Mouse (Mus musculus): ENCODE data around the gene Surf2. TPM values are rescaled to one million over a fixed set of nuclear protein-coding genes. Genes with fewer than 3 reads are reported as not detected.
A peak's percentile ranks its signal among the peaks of the same experiment; 100 is the strongest.

The Surf2 gene
- polyA plus RNA-seq, 1 experiment from 2014 or later: 48.7 TPM

- 93% methylated on average over 6 of the region's 6 CpGs for WGBS
- peaks cover 74% of the 10 kb centered on the region for H3K36me3 ChIP-seq (ENCODE audit: control insufficient read depth, insufficient read depth, low read length)
Measured at GRCm38 (mm10) chr2:26927745-26928476, 11.7 kb downstream of the Surf2 start.

GRCm38 (mm10) chr2:26930390-26930789, 14.2 kb downstream of the Surf2 start:
- no peaks in the 10 kb centered on the region for H3K27me3 ChIP-seq (ENCODE audit: control insufficient read depth, insufficient read depth, low read length)
- H3K4me3 ChIP-seq (replicated peaks; ENCODE audit: low read depth, low read length): no peak overlapping the region
- H3K9ac ChIP-seq (replicated peaks; ENCODE audit: low read length): no peak overlapping the region
- WGBS: 24% methylated on average over 1 of the region's 1 CpGs
- peaks cover 49% of the 10 kb centered on the region for H3K36me3 ChIP-seq (ENCODE audit: control insufficient read depth, insufficient read depth, low read length)
- no peak for ATAC-seq (ENCODE audit: low FRiP score, low TSS enrichment)
- no peaks in the 10 kb centered on the region for H3K9me3 ChIP-seq (ENCODE audit: control insufficient read depth, low read length)
- H3K27ac ChIP-seq (replicated peaks; ENCODE audit: low read depth, low read length): no peak overlapping the region
- peak; percentile 75 for DNase-seq
- H3K4me1 ChIP-seq (ENCODE audit: control insufficient read depth, insufficient read depth, low read length): peaks cover 17% of the 10 kb centered on the region
- no peak overlapping the region for H3K4me2 ChIP-seq (ENCODE audit: low read length)

More at GRCm38 (mm10) chr2:26927745-26928476, 11.7 kb downstream of the Surf2 start:
- H3K4me3 ChIP-seq (replicated peaks; ENCODE audit: low read depth, low read length): no peak overlapping the region
- no peak overlapping the region for H3K27ac ChIP-seq (replicated peaks; ENCODE audit: low read depth, low read length)
- H3K9me3 ChIP-seq (ENCODE audit: control insufficient read depth, low read length): no peaks in the 10 kb centered on the region
- peaks cover 17% of the 10 kb centered on the region for H3K4me1 ChIP-seq (ENCODE audit: control insufficient read depth, insufficient read depth, low read length)
- no peaks in the 10 kb centered on the region for H3K27me3 ChIP-seq (ENCODE audit: control insufficient read depth, insufficient read depth, low read length)
- no peak for ATAC-seq (ENCODE audit: low FRiP score, low TSS enrichment)
- no peak for DNase-seq
- no peak overlapping the region for H3K9ac ChIP-seq (replicated peaks; ENCODE audit: low read length)
- H3K4me2 ChIP-seq (ENCODE audit: low read length): no peak overlapping the region

GRCm38 (mm10) chr2:26932473-26933303, 16.5 kb downstream of the Surf2 start:
- Histone ChIP-seq H3K27ac (replicated peaks; ENCODE audit: low read depth, low read length) (peak overlapping the region; percentile 78), H3K4me3 (replicated peaks; ENCODE audit: low read depth, low read length) (peak overlapping the region; percentile 91), H3K9ac (replicated peaks; ENCODE audit: low read length) (peak overlapping the region; percentile 98), H3K4me1 (ENCODE audit: control insufficient read depth, insufficient read depth, low read length) (peaks cover 17% of the 10 kb centered on the region), H3K36me3 (ENCODE audit: control insufficient read depth, insufficient read depth, low read length) (peaks cover 28% of the 10 kb centered on the region), H3K27me3 (ENCODE audit: control insufficient read depth, insufficient read depth, low read length) (no peaks in the 10 kb centered on the region), H3K9me3 (ENCODE audit: control insufficient read depth, low read length) (no peaks in the 10 kb centered on the region), H3K4me2 (ENCODE audit: low read length) (peak overlapping the region; percentile 94)
- ATAC-seq (ENCODE audit: low FRiP score, low TSS enrichment) (peak; percentile 49), DNase-seq (peak; percentile 19)
- 2% methylated on average over 49 of the region's 49 CpGs for WGBS

GRCm38 (mm10) chr2:26933304-26934055, 17.3 kb downstream of the Surf2 start, which contains the start of the genes Surf4 and Stkld1:
TSS of gene Surf4 (minus strand) at chr2:26933928.
TSS of gene Stkld1 (plus strand) at chr2:26934047.
- peak within 1 kb of the TSS; percentile 94 for H3K4me2 ChIP-seq (ENCODE audit: low read length)
- DNase-seq (peak; percentile 97), ATAC-seq (ENCODE audit: low FRiP score, low TSS enrichment) (peak; percentile 94)
- H3K4me1 ChIP-seq (ENCODE audit: control insufficient read depth, insufficient read depth, low read length): peaks cover 17% of the 10 kb centered on the region
- H3K4me3 ChIP-seq (replicated peaks; ENCODE audit: low read depth, low read length): peak within 1 kb of the TSS; percentile 91
- WGBS: 1% methylated on average over 65 of the region's 70 CpGs
- H3K27me3 ChIP-seq (ENCODE audit: control insufficient read depth, insufficient read depth, low read length): no peaks in the 10 kb centered on the region
- H3K36me3 ChIP-seq (ENCODE audit: control insufficient read depth, insufficient read depth, low read length): peaks cover 24% of the 10 kb centered on the region
- peak within 1 kb of the TSS; percentile 78 for H3K27ac ChIP-seq (replicated peaks; ENCODE audit: low read depth, low read length)
- H3K9me3 ChIP-seq (ENCODE audit: control insufficient read depth, low read length): no peaks in the 10 kb centered on the region
- H3K9ac ChIP-seq (replicated peaks; ENCODE audit: low read length): peak within 1 kb of the TSS; percentile 98

GRCm38 (mm10) chr2:26935286-26935685, 19.1 kb downstream of the Surf2 start:
- no peak overlapping the region for H3K9ac ChIP-seq (replicated peaks; ENCODE audit: low read length)
- H3K36me3 ChIP-seq (ENCODE audit: control insufficient read depth, insufficient read depth, low read length): peaks cover 12% of the 10 kb centered on the region; the same call in 1 of the 2 replicates
- 95% methylated on average over 2 of the region's 2 CpGs for WGBS
- ATAC-seq (ENCODE audit: low FRiP score, low TSS enrichment) (no peak), DNase-seq (no peak)
- no peak overlapping the region for H3K4me2 ChIP-seq (ENCODE audit: low read length)
- no peaks in the 10 kb centered on the region for H3K27me3 ChIP-seq (ENCODE audit: control insufficient read depth, insufficient read depth, low read length)
- H3K4me1 ChIP-seq (ENCODE audit: control insufficient read depth, insufficient read depth, low read length): peaks cover 17% of the 10 kb centered on the region
- H3K4me3 ChIP-seq (replicated peaks; ENCODE audit: low read depth, low read length): no peak overlapping the region
- H3K9me3 ChIP-seq (ENCODE audit: control insufficient read depth, low read length): no peaks in the 10 kb centered on the region
- no peak overlapping the region for H3K27ac ChIP-seq (replicated peaks; ENCODE audit: low read depth, low read length)

GRCm38 (mm10) chr2:26936425-26936824, 20.3 kb downstream of the Surf2 start:
- DNase-seq (no peak), ATAC-seq (ENCODE audit: low FRiP score, low TSS enrichment) (no peak)
- Histone ChIP-seq H3K4me2 (ENCODE audit: low read length) (no peak overlapping the region), H3K9me3 (ENCODE audit: control insufficient read depth, low read length) (no peaks in the 10 kb centered on the region), H3K27me3 (ENCODE audit: control insufficient read depth, insufficient read depth, low read length) (no peaks in the 10 kb centered on the region), H3K4me1 (ENCODE audit: control insufficient read depth, insufficient read depth, low read length) (peaks cover 12% of the 10 kb centered on the region), H3K27ac (replicated peaks; ENCODE audit: low read depth, low read length) (no peak overlapping the region), H3K36me3 (ENCODE audit: control insufficient read depth, insufficient read depth, low read length) (0 out of 2 replicates have a peak, but pooled peaks cover 1% of the 10 kb centered on the region), H3K9ac (replicated peaks; ENCODE audit: low read length) (no peak overlapping the region), H3K4me3 (replicated peaks; ENCODE audit: low read depth, low read length) (no peak overlapping the region)
- WGBS: 84% methylated on average over 1 of the region's 1 CpGs

GRCm38 (mm10) chr2:26941539-26941938, 25.4 kb downstream of the Surf2 start:
- 41% methylated on average over 5 of the region's 5 CpGs for WGBS
- Histone ChIP-seq H3K9ac (replicated peaks; ENCODE audit: low read length) (no peak overlapping the region), H3K27me3 (ENCODE audit: control insufficient read depth, insufficient read depth, low read length) (no peaks in the 10 kb centered on the region), H3K27ac (replicated peaks; ENCODE audit: low read depth, low read length) (no peak overlapping the region), H3K9me3 (ENCODE audit: control insufficient read depth, low read length) (no peaks in the 10 kb centered on the region), H3K4me1 (ENCODE audit: control insufficient read depth, insufficient read depth, low read length) (no peaks in the 10 kb centered on the region), H3K36me3 (ENCODE audit: control insufficient read depth, insufficient read depth, low read length) (0 out of 2 replicates have a peak, but pooled peaks cover 2% of the 10 kb centered on the region), H3K4me3 (replicated peaks; ENCODE audit: low read depth, low read length) (no peak overlapping the region), H3K4me2 (ENCODE audit: low read length) (no peak overlapping the region)
- ATAC-seq (ENCODE audit: low FRiP score, low TSS enrichment) (no peak), DNase-seq (no peak)

GRCm38 (mm10) chr2:26943253-26943652, 27.1 kb downstream of the Surf2 start:
- no peaks in the 10 kb centered on the region for H3K9me3 ChIP-seq (ENCODE audit: control insufficient read depth, low read length)
- ATAC-seq (ENCODE audit: low FRiP score, low TSS enrichment): no peak
- H3K4me3 ChIP-seq (replicated peaks; ENCODE audit: low read depth, low read length): no peak overlapping the region
- no peak overlapping the region for H3K27ac ChIP-seq (replicated peaks; ENCODE audit: low read depth, low read length)
- DNase-seq: no peak
- 0 out of 2 replicates have a peak, but pooled peaks cover 6% of the 10 kb centered on the region for H3K36me3 ChIP-seq (ENCODE audit: control insufficient read depth, insufficient read depth, low read length)
- no peak overlapping the region for H3K9ac ChIP-seq (replicated peaks; ENCODE audit: low read length)
- no peaks in the 10 kb centered on the region for H3K27me3 ChIP-seq (ENCODE audit: control insufficient read depth, insufficient read depth, low read length)
- H3K4me1 ChIP-seq (ENCODE audit: control insufficient read depth, insufficient read depth, low read length): no peaks in the 10 kb centered on the region
- no peak overlapping the region for H3K4me2 ChIP-seq (ENCODE audit: low read length)
- WGBS: 85% methylated on average over 3 of the region's 3 CpGs
